Mouse (Mus musculus): ENCODE data around the gene 6430571L13Rik.
A peak's percentile ranks its signal among the peaks of the same experiment; 100 is the strongest.

Gene 6430571L13Rik

GRCm38 (mm10) chr9:107322461-107323050 is 17.8 kb upstream of the 6430571L13Rik start:
- no peaks in the 10 kb centered on the region for H3K36me3 ChIP-seq (ENCODE audit: control insufficient read depth, insufficient read depth, low read length, poor library complexity, severe bottlenecking)
- no peaks in the 10 kb centered on the region for H3K27me3 ChIP-seq (ENCODE audit: control insufficient read depth, insufficient read depth, low read length, poor library complexity, severe bottlenecking)
- no peak for DNase-seq (ENCODE audit: low read depth, low spot score)

- Histone ChIP-seq H3K36me3 (ENCODE audit: control insufficient read depth, insufficient read depth, low read length, poor library complexity, severe bottlenecking) (no peaks in the 10 kb centered on the region), H3K27me3 (ENCODE audit: control insufficient read depth, insufficient read depth, low read length, poor library complexity, severe bottlenecking) (no peaks in the 10 kb centered on the region)
- DNase-seq (ENCODE audit: low read depth, low spot score) = no peak
Measured at GRCm38 (mm10) chr9:107323558-107323957, 16.8 kb upstream of the 6430571L13Rik start.

- DNase-seq (ENCODE audit: low read depth, low spot score) = no peak
- Histone ChIP-seq H3K36me3 (ENCODE audit: control insufficient read depth, insufficient read depth, low read length, poor library complexity, severe bottlenecking) (no peaks in the 10 kb centered on the region), H3K27me3 (ENCODE audit: control insufficient read depth, insufficient read depth, low read length, poor library complexity, severe bottlenecking) (no peaks in the 10 kb centered on the region)
Measured at GRCm38 (mm10) chr9:107324799-107325561, 15.4 kb upstream of the 6430571L13Rik start.

GRCm38 (mm10) chr9:107325904-107326303 is 14.5 kb upstream of the 6430571L13Rik start:
- H3K27me3 ChIP-seq (ENCODE audit: control insufficient read depth, insufficient read depth, low read length, poor library complexity, severe bottlenecking) = no peaks in the 10 kb centered on the region
- no peaks in the 10 kb centered on the region for H3K36me3 ChIP-seq (ENCODE audit: control insufficient read depth, insufficient read depth, low read length, poor library complexity, severe bottlenecking)
- no peak for DNase-seq (ENCODE audit: low read depth, low spot score)

GRCm38 (mm10) chr9:107327879-107328620 is 12.4 kb upstream of the 6430571L13Rik start:
- no peak for DNase-seq (ENCODE audit: low read depth, low spot score)
- no peaks in the 10 kb centered on the region for H3K36me3 ChIP-seq (ENCODE audit: control insufficient read depth, insufficient read depth, low read length, poor library complexity, severe bottlenecking)
- H3K27me3 ChIP-seq (ENCODE audit: control insufficient read depth, insufficient read depth, low read length, poor library complexity, severe bottlenecking) = no peaks in the 10 kb centered on the region

- Histone ChIP-seq H3K27me3 (ENCODE audit: control insufficient read depth, insufficient read depth, low read length, poor library complexity, severe bottlenecking) (no peaks in the 10 kb centered on the region), H3K36me3 (ENCODE audit: control insufficient read depth, insufficient read depth, low read length, poor library complexity, severe bottlenecking) (no peaks in the 10 kb centered on the region)
- no peak for DNase-seq (ENCODE audit: low read depth, low spot score)
Measured at GRCm38 (mm10) chr9:107330791-107331190, 9.6 kb upstream of the 6430571L13Rik start.

GRCm38 (mm10) chr9:107333686-107334085 is 6.7 kb upstream of the 6430571L13Rik start:
- no peaks in the 10 kb centered on the region for H3K27me3 ChIP-seq (ENCODE audit: control insufficient read depth, insufficient read depth, low read length, poor library complexity, severe bottlenecking)
- no peak for DNase-seq (ENCODE audit: low read depth, low spot score)
- no peaks in the 10 kb centered on the region for H3K36me3 ChIP-seq (ENCODE audit: control insufficient read depth, insufficient read depth, low read length, poor library complexity, severe bottlenecking)

- Histone ChIP-seq H3K36me3 (ENCODE audit: control insufficient read depth, insufficient read depth, low read length, poor library complexity, severe bottlenecking) (no peaks in the 10 kb centered on the region), H3K27me3 (ENCODE audit: control insufficient read depth, insufficient read depth, low read length, poor library complexity, severe bottlenecking) (no peaks in the 10 kb centered on the region)
- DNase-seq (ENCODE audit: low read depth, low spot score) = no peak
Measured at GRCm38 (mm10) chr9:107334356-107334755, 6.0 kb upstream of the 6430571L13Rik start.

GRCm38 (mm10) chr9:107335046-107335445 is 5.4 kb upstream of the 6430571L13Rik start:
- H3K36me3 ChIP-seq (ENCODE audit: control insufficient read depth, insufficient read depth, low read length, poor library complexity, severe bottlenecking) = no peaks in the 10 kb centered on the region
- DNase-seq (ENCODE audit: low read depth, low spot score) = peak; percentile 24
- no peaks in the 10 kb centered on the region for H3K27me3 ChIP-seq (ENCODE audit: control insufficient read depth, insufficient read depth, low read length, poor library complexity, severe bottlenecking)

GRCm38 (mm10) chr9:107335909-107336308 is 4.5 kb upstream of the 6430571L13Rik start:
- Histone ChIP-seq H3K36me3 (ENCODE audit: control insufficient read depth, insufficient read depth, low read length, poor library complexity, severe bottlenecking) (no peaks in the 10 kb centered on the region), H3K27me3 (ENCODE audit: control insufficient read depth, insufficient read depth, low read length, poor library complexity, severe bottlenecking) (no peaks in the 10 kb centered on the region)
- peak; percentile 83 for DNase-seq (ENCODE audit: low read depth, low spot score)

- no peaks in the 10 kb centered on the region for H3K27me3 ChIP-seq (ENCODE audit: control insufficient read depth, insufficient read depth, low read length, poor library complexity, severe bottlenecking)
- no peaks in the 10 kb centered on the region for H3K36me3 ChIP-seq (ENCODE audit: control insufficient read depth, insufficient read depth, low read length, poor library complexity, severe bottlenecking)
- DNase-seq (ENCODE audit: low read depth, low spot score) = no peak
Measured at GRCm38 (mm10) chr9:107336386-107336785, 4.0 kb upstream of the 6430571L13Rik start.

- DNase-seq (ENCODE audit: low read depth, low spot score) = peak; percentile 87
Measured at GRCm38 (mm10) chr9:107338172-107338883, 2.1 kb upstream of the 6430571L13Rik start, which contains the start of gene Hemk1. Hemk1 (minus strand) TSS chr9:107338350.

GRCm38 (mm10) chr9:107340911-107341645 is 676 bp downstream of the 6430571L13Rik start:
- H3K27me3 ChIP-seq (ENCODE audit: control insufficient read depth, insufficient read depth, low read length, poor library complexity, severe bottlenecking) = no peaks in the 10 kb centered on the region
- DNase-seq (ENCODE audit: low read depth, low spot score) = no peak
- no peaks in the 10 kb centered on the region for H3K36me3 ChIP-seq (ENCODE audit: control insufficient read depth, insufficient read depth, low read length, poor library complexity, severe bottlenecking)

More at GRCm38 (mm10) chr9:107338172-107338883, 2.1 kb upstream of the 6430571L13Rik start, which contains the start of gene Hemk1:
- H3K36me3 ChIP-seq (ENCODE audit: control insufficient read depth, insufficient read depth, low read length, poor library complexity, severe bottlenecking) = no peaks in the 10 kb centered on the region
- no peaks in the 10 kb centered on the region for H3K27me3 ChIP-seq (ENCODE audit: control insufficient read depth, insufficient read depth, low read length, poor library complexity, severe bottlenecking)

GRCm38 (mm10) chr9:107342201-107342709 is 1.9 kb downstream of the 6430571L13Rik start:
- no peak for DNase-seq (ENCODE audit: low read depth, low spot score)
- no peaks in the 10 kb centered on the region for H3K27me3 ChIP-seq (ENCODE audit: control insufficient read depth, insufficient read depth, low read length, poor library complexity, severe bottlenecking)
- H3K36me3 ChIP-seq (ENCODE audit: control insufficient read depth, insufficient read depth, low read length, poor library complexity, severe bottlenecking) = no peaks in the 10 kb centered on the region

All from splenic B cell, adult 2 months (primary cell).